Mouse (Mus musculus) stomach, embryonic 16.5 days (tissue): ENCODE results near the gene Alkbh7. TPM values are rescaled to one million over a fixed set of nuclear protein-coding genes. Genes with fewer than 3 reads are reported as not detected.

Experiments used
- ATAC-seq: fragments of 200-750 bp; cut with Nextera tagmentation; 2 replicates; pipeline ENCODE4 v1.8.0; 2017; ENCODE audit warnings: moderate number of reproducible peaks, moderate TSS enrichment; ENCODE audit not compliant: insufficient read depth, low FRiP score
- H3K27ac ChIP-seq: fragments of 300-500 bp; sonication (generic); 2 replicates; pipeline ENCODE4 v1.5.1; 2014; ENCODE audit warnings: low read length
- H3K27me3 ChIP-seq: fragments of 300-500 bp; sonication (generic); 2 replicates; pipeline ENCODE4 v1.6.1; 2014; ENCODE audit warnings: low read length, control low read depth, mixed read lengths; ENCODE audit not compliant: control insufficient read depth, insufficient read depth
- H3K36me3 ChIP-seq: fragments of 300-500 bp; sonication (generic); 2 replicates; pipeline ENCODE4 v1.6.1; 2014; ENCODE audit warnings: low read length; ENCODE audit not compliant: control insufficient read depth, insufficient read depth
- H3K4me1 ChIP-seq: fragments of 300-500 bp; sonication (generic); 2 replicates; pipeline ENCODE4 v1.6.1; 2014; ENCODE audit warnings: low read length, control low read depth, mixed read lengths; ENCODE audit not compliant: control insufficient read depth, insufficient read depth
- H3K4me2 ChIP-seq: fragments of 300-500 bp; sonication (generic); 2 replicates; pipeline ENCODE4 v1.6.1; 2014; ENCODE audit warnings: low read depth, low read length, mixed read lengths
- H3K4me3 ChIP-seq: fragments of 300-500 bp; sonication (generic); replicated peaks from 2 replicates; pipeline ENCODE4 v1.5.1; 2014; ENCODE audit warnings: mild to moderate bottlenecking, low read length
- H3K9ac ChIP-seq: fragments of 300-500 bp; sonication (generic); 2 replicates; pipeline ENCODE4 v1.6.1; 2014; ENCODE audit warnings: low read length
- H3K9me3 ChIP-seq: fragments of 300-500 bp; sonication (generic); replicated peaks from 2 replicates; pipeline ENCODE4 v1.6.1; 2016; ENCODE audit warnings: low read length, control low read depth; ENCODE audit not compliant: control insufficient read depth
- WGBS: fragments of 180-500 bp; shearing (Covaris S2); extraction: QIAGEN DNeasy Blood & Tissue Kit; methylation state at CpG from one replicate; pipeline ENCODE4 v1.1.7; 2014; 5-methylcytosine and 5-hydroxymethylcytosine counted together
- polyA plus RNA-seq: library from polyadenylated mRNA; unstranded; fragments of >200 nt; fragmentation: Nextera tagmentation; extraction: Ambion mirVana; gene quantifications from 2 replicates; pipeline ENCODE4 v1.2.1, GENCODE M21; 2015

Alkbh7 gene
- polyA plus RNA-seq, 1 experiment from 2014 or later = 35.7 TPM

- Histone ChIP-seq H3K27ac (peak overlapping the region; percentile 95), H3K9me3 (no peaks in the 10 kb centered on the region), H3K36me3 (peaks cover 3% of the 10 kb centered on the region; the same call in 1 of the 2 replicates), H3K4me3 (peak overlapping the region; percentile 82), H3K9ac (peak overlapping the region; percentile 84), H3K4me1 (peaks cover 19% of the 10 kb centered on the region; the same call in 1 of the 2 replicates), H3K27me3 (no peaks in the 10 kb centered on the region), H3K4me2 (peak overlapping the region; percentile 74)
- 67% methylated on average over 13 of the region's 13 CpGs for WGBS
- ATAC-seq = no peak
Measured at GRCm38 (mm10) chr17:57012245-57012795, 15.2 kb downstream of the Alkbh7 start.

GRCm38 (mm10) chr17:57019693-57020092, 22.6 kb downstream of the Alkbh7 start:
- no peak overlapping the region for H3K9ac ChIP-seq
- WGBS = 82% methylated on average over 2 of the region's 2 CpGs
- H3K27me3 ChIP-seq = no peaks in the 10 kb centered on the region
- H3K36me3 ChIP-seq = peaks cover 30% of the 10 kb centered on the region
- H3K27ac ChIP-seq = no peak overlapping the region
- ATAC-seq = no peak
- no peaks in the 10 kb centered on the region for H3K9me3 ChIP-seq
- no peaks in the 10 kb centered on the region for H3K4me1 ChIP-seq
- H3K4me3 ChIP-seq = no peak overlapping the region
- no peak overlapping the region for H3K4me2 ChIP-seq

GRCm38 (mm10) chr17:57020960-57021359, 23.8 kb downstream of the Alkbh7 start:
- Histone ChIP-seq H3K4me1 (no peaks in the 10 kb centered on the region), H3K4me3 (no peak overlapping the region), H3K9me3 (no peaks in the 10 kb centered on the region), H3K36me3 (peaks cover 40% of the 10 kb centered on the region), H3K27ac (no peak overlapping the region), H3K9ac (no peak overlapping the region), H3K27me3 (no peaks in the 10 kb centered on the region), H3K4me2 (no peak overlapping the region)
- ATAC-seq = no peak
- WGBS = 81% methylated on average over 5 of the region's 5 CpGs

GRCm38 (mm10) chr17:57027471-57027870, 30.3 kb downstream of the Alkbh7 start:
- no peaks in the 10 kb centered on the region for H3K9me3 ChIP-seq
- no peak overlapping the region for H3K27ac ChIP-seq
- H3K9ac ChIP-seq = no peak overlapping the region
- 91% methylated on average over 4 of the region's 4 CpGs for WGBS
- no peak overlapping the region for H3K4me2 ChIP-seq
- H3K4me3 ChIP-seq = no peak overlapping the region
- H3K4me1 ChIP-seq = peaks cover 13% of the 10 kb centered on the region
- peaks cover 49% of the 10 kb centered on the region for H3K36me3 ChIP-seq
- no peaks in the 10 kb centered on the region for H3K27me3 ChIP-seq
- no peak for ATAC-seq

- H3K27ac ChIP-seq = no peak overlapping the region
- no peak for ATAC-seq
- H3K9ac ChIP-seq = peak overlapping the region; percentile 100
- H3K4me2 ChIP-seq = peak overlapping the region; percentile 98
- peaks cover 27% of the 10 kb centered on the region for H3K36me3 ChIP-seq
- no peaks in the 10 kb centered on the region for H3K27me3 ChIP-seq
- WGBS = 29% methylated on average over 8 of the region's 8 CpGs
- peak overlapping the region; percentile 91 for H3K4me3 ChIP-seq
- no peaks in the 10 kb centered on the region for H3K9me3 ChIP-seq
- H3K4me1 ChIP-seq = peaks cover 13% of the 10 kb centered on the region
Measured at GRCm38 (mm10) chr17:57029691-57030090, 32.6 kb downstream of the Alkbh7 start.

- Histone ChIP-seq H3K27ac (peak within 1 kb of the TSS; percentile 90), H3K4me3 (peak within 1 kb of the TSS; percentile 91), H3K9me3 (no peaks in the 10 kb centered on the region), H3K36me3 (peaks cover 17% of the 10 kb centered on the region; the same call in 1 of the 2 replicates), H3K9ac (peak within 1 kb of the TSS; percentile 100), H3K27me3 (no peaks in the 10 kb centered on the region), H3K4me1 (peaks cover 13% of the 10 kb centered on the region), H3K4me2 (peak within 1 kb of the TSS; percentile 98)
- WGBS = under 1% methylated on average over 89 of the region's 99 CpGs
- ATAC-seq = no peak
Measured at GRCm38 (mm10) chr17:57030931-57031660, 34.0 kb downstream of the Alkbh7 start, which contains the start of gene Khsrp. Khsrp (minus strand) TSS chr17:57031522.

GRCm38 (mm10) chr17:57031661-57032420, 34.7 kb downstream of the Alkbh7 start:
- under 1% methylated on average over 38 of the region's 38 CpGs for WGBS
- peak; percentile 97 for ATAC-seq

GRCm38 (mm10) chr17:57032854-57033253, 35.7 kb downstream of the Alkbh7 start:
- H3K9ac ChIP-seq = no peak overlapping the region; the same call in 1 of the 2 replicates
- peaks cover 4% of the 10 kb centered on the region; the same call in 1 of the 2 replicates for H3K36me3 ChIP-seq
- no peaks in the 10 kb centered on the region for H3K27me3 ChIP-seq
- H3K27ac ChIP-seq = peak overlapping the region; percentile 88; the same call in 1 of the 2 replicates
- ATAC-seq = no peak
- 84% methylated on average over 4 of the region's 4 CpGs for WGBS
- H3K4me1 ChIP-seq = peaks cover 13% of the 10 kb centered on the region
- peak overlapping the region; percentile 64; the same call in 1 of the 2 replicates for H3K4me2 ChIP-seq
- H3K9me3 ChIP-seq = no peaks in the 10 kb centered on the region
- no peak overlapping the region for H3K4me3 ChIP-seq

More at GRCm38 (mm10) chr17:57031661-57032420, 34.7 kb downstream of the Alkbh7 start:
- peak overlapping the region; percentile 74 for H3K9ac ChIP-seq
- H3K4me3 ChIP-seq = peak overlapping the region; percentile 91
- peaks cover 13% of the 10 kb centered on the region for H3K4me1 ChIP-seq
- no peaks in the 10 kb centered on the region for H3K27me3 ChIP-seq
- no peaks in the 10 kb centered on the region for H3K9me3 ChIP-seq
- peak overlapping the region; percentile 88 for H3K27ac ChIP-seq
- H3K4me2 ChIP-seq = peak overlapping the region; percentile 64
- H3K36me3 ChIP-seq = peaks cover 11% of the 10 kb centered on the region; the same call in 1 of the 2 replicates
